Mouse (Mus musculus): ENCODE data around the gene Lef1. TPM values are rescaled to one million over a fixed set of nuclear protein-coding genes. Genes with fewer than 3 reads are reported as not detected.

Lef1 gene
- total RNA-seq, 1 experiment = 11.1 TPM

GRCm38 (mm10) chr3:131155066-131155465 is 44.8 kb downstream of the Lef1 start:
- in situ Hi-C loops (cut with MboI; ENCODE audit: low sequenced_read_pairs in 2 of 2, unreplicated experiment in 2 of 2) = no loop called here
- no peak overlapping the region for H3K4me3 ChIP-seq (ENCODE audit: insufficient read depth in 1 of 2, low read depth in 1 of 2, low read length in 2 of 2, poor library complexity in 1 of 2, severe bottlenecking in 1 of 2)
- H3K27ac ChIP-seq (ENCODE audit: insufficient read depth, low read depth, low read length, poor library complexity, severe bottlenecking) = no peak overlapping the region
- H3K9me3 ChIP-seq (ENCODE audit: control insufficient read depth, insufficient read depth, low read depth, low read length) = no peaks in the 10 kb centered on the region
- peaks cover 0 to 9% of the 10 kb centered on the region in 2 experiments; a peak in 2 of 4 replicates for H3K4me1 ChIP-seq (ENCODE audit: control insufficient read depth in 2 of 2, insufficient read depth in 2 of 2, low read length in 2 of 2, poor library complexity in 1 of 2)
- H3K36me3 ChIP-seq (ENCODE audit: control insufficient read depth, insufficient read depth, low read length, poor library complexity, severe bottlenecking) = no peaks in the 10 kb centered on the region; the same call in 1 of the 2 replicates
- no peak overlapping the region for H3K9ac ChIP-seq (ENCODE audit: insufficient read depth, low read depth, low read length, poor library complexity, severe bottlenecking)
- DNase-seq (ENCODE audit: low read depth, low spot score) = no peak
- TF ChIP-seq MAFK (IDR thresholded peaks at IDR 0.05; ENCODE audit: insufficient read depth, low read depth, low read length) = no peak
- no peak for TF ChIP-seq CHD2 (IDR thresholded peaks at IDR 0.05; ENCODE audit: low read depth, low read length)
- TF ChIP-seq ZC3H11A (IDR thresholded peaks at IDR 0.05; ENCODE audit: borderline replicate concordance, low read depth, low read length) = no peak
- no peak for TF ChIP-seq ZNF384 (IDR thresholded peaks at IDR 0.05; ENCODE audit: low read depth, low read length)
- TF ChIP-seq HCFC1 (IDR thresholded peaks at IDR 0.05; ENCODE audit: borderline replicate concordance, insufficient read depth, low read length) = no peak

- Histone ChIP-seq H3K27ac (ENCODE audit: insufficient read depth, low read depth, low read length, poor library complexity, severe bottlenecking) (no peak overlapping the region), H3K36me3 (ENCODE audit: control insufficient read depth, insufficient read depth, low read length, poor library complexity, severe bottlenecking) (no peaks in the 10 kb centered on the region; the same call in 1 of the 2 replicates), H3K4me1 (ENCODE audit: control insufficient read depth in 2 of 2, insufficient read depth in 2 of 2, low read length in 2 of 2, poor library complexity in 1 of 2) (peaks cover 0 to 9% of the 10 kb centered on the region in 2 experiments; a peak in 2 of 4 replicates), H3K4me3 (ENCODE audit: insufficient read depth in 1 of 2, low read depth in 1 of 2, low read length in 2 of 2, poor library complexity in 1 of 2, severe bottlenecking in 1 of 2) (no peak overlapping the region), H3K9me3 (ENCODE audit: control insufficient read depth, insufficient read depth, low read depth, low read length) (no peaks in the 10 kb centered on the region), H3K9ac (ENCODE audit: insufficient read depth, low read depth, low read length, poor library complexity, severe bottlenecking) (no peak overlapping the region)
- DNase-seq (ENCODE audit: low read depth, low spot score) = no peak
- TF ChIP-seq MAFK (IDR thresholded peaks at IDR 0.05; ENCODE audit: insufficient read depth, low read depth, low read length) (no peak), CHD2 (IDR thresholded peaks at IDR 0.05; ENCODE audit: low read depth, low read length) (no peak), ZC3H11A (IDR thresholded peaks at IDR 0.05; ENCODE audit: borderline replicate concordance, low read depth, low read length) (no peak), HCFC1 (IDR thresholded peaks at IDR 0.05; ENCODE audit: borderline replicate concordance, insufficient read depth, low read length) (no peak), ZNF384 (IDR thresholded peaks at IDR 0.05; ENCODE audit: low read depth, low read length) (no peak)
- in situ Hi-C loops (cut with MboI; ENCODE audit: low sequenced_read_pairs in 2 of 2, unreplicated experiment in 2 of 2) = no loop called here
These were observed 45.4 kb downstream of the Lef1 start for GRCm38 (mm10) chr3:131155657-131156056.

- H3K27ac ChIP-seq (ENCODE audit: insufficient read depth, low read depth, low read length, poor library complexity, severe bottlenecking) = 0 out of 2 replicates have a peak overlapping the region, but pooled peaks have one; percentile 24
These were observed 46.1 kb downstream of the Lef1 start for GRCm38 (mm10) chr3:131156377-131156776.

GRCm38 (mm10) chr3:131157471-131157870 is 47.2 kb downstream of the Lef1 start:
- no peaks in the 10 kb centered on the region; the same call in 1 of the 2 replicates for H3K36me3 ChIP-seq (ENCODE audit: control insufficient read depth, insufficient read depth, low read length, poor library complexity, severe bottlenecking)
- H3K4me3 ChIP-seq (ENCODE audit: insufficient read depth in 1 of 2, low read depth in 1 of 2, low read length in 2 of 2, poor library complexity in 1 of 2, severe bottlenecking in 1 of 2) = no peak overlapping the region
- in situ Hi-C loops (cut with MboI; ENCODE audit: low sequenced_read_pairs in 2 of 2, unreplicated experiment in 2 of 2) = no loop called here
- no peaks in the 10 kb centered on the region for H3K9me3 ChIP-seq (ENCODE audit: control insufficient read depth, insufficient read depth, low read depth, low read length)
- no peak for TF ChIP-seq ZC3H11A (IDR thresholded peaks at IDR 0.05; ENCODE audit: borderline replicate concordance, low read depth, low read length)
- no peak for TF ChIP-seq HCFC1 (IDR thresholded peaks at IDR 0.05; ENCODE audit: borderline replicate concordance, insufficient read depth, low read length)
- no peak for DNase-seq (ENCODE audit: low read depth, low spot score)
- H3K27ac ChIP-seq (ENCODE audit: insufficient read depth, low read depth, low read length, poor library complexity, severe bottlenecking) = no peak overlapping the region
- peaks cover 0 to 9% of the 10 kb centered on the region in 2 experiments; a peak in 2 of 4 replicates for H3K4me1 ChIP-seq (ENCODE audit: control insufficient read depth in 2 of 2, insufficient read depth in 2 of 2, low read length in 2 of 2, poor library complexity in 1 of 2)
- no peak overlapping the region for H3K9ac ChIP-seq (ENCODE audit: insufficient read depth, low read depth, low read length, poor library complexity, severe bottlenecking)

More at GRCm38 (mm10) chr3:131156377-131156776, 46.1 kb downstream of the Lef1 start:
- no peak for DNase-seq (ENCODE audit: low read depth, low spot score)
- H3K4me1 ChIP-seq (ENCODE audit: control insufficient read depth in 2 of 2, insufficient read depth in 2 of 2, low read length in 2 of 2, poor library complexity in 1 of 2) = peaks cover 0 to 9% of the 10 kb centered on the region in 2 experiments; a peak in 2 of 4 replicates
- H3K9ac ChIP-seq (ENCODE audit: insufficient read depth, low read depth, low read length, poor library complexity, severe bottlenecking) = no peak overlapping the region
- no peaks in the 10 kb centered on the region for H3K9me3 ChIP-seq (ENCODE audit: control insufficient read depth, insufficient read depth, low read depth, low read length)
- no peak for TF ChIP-seq HCFC1 (IDR thresholded peaks at IDR 0.05; ENCODE audit: borderline replicate concordance, insufficient read depth, low read length)
- TF ChIP-seq MAFK (IDR thresholded peaks at IDR 0.05; ENCODE audit: insufficient read depth, low read depth, low read length) = no peak
- no peak for TF ChIP-seq ZNF384 (IDR thresholded peaks at IDR 0.05; ENCODE audit: low read depth, low read length)
- TF ChIP-seq ZC3H11A (IDR thresholded peaks at IDR 0.05; ENCODE audit: borderline replicate concordance, low read depth, low read length) = no peak
- no peak for TF ChIP-seq CHD2 (IDR thresholded peaks at IDR 0.05; ENCODE audit: low read depth, low read length)
- no peaks in the 10 kb centered on the region; the same call in 1 of the 2 replicates for H3K36me3 ChIP-seq (ENCODE audit: control insufficient read depth, insufficient read depth, low read length, poor library complexity, severe bottlenecking)
- no peak overlapping the region for H3K4me3 ChIP-seq (ENCODE audit: insufficient read depth in 1 of 2, low read depth in 1 of 2, low read length in 2 of 2, poor library complexity in 1 of 2, severe bottlenecking in 1 of 2)
- in situ Hi-C loops (cut with MboI; ENCODE audit: low sequenced_read_pairs in 2 of 2, unreplicated experiment in 2 of 2) = no loop called here

All from ES-E14 (cell line).